Mouse (Mus musculus) embryonic facial prominence, embryonic 14.5 days (tissue): ENCODE measurements around the gene Zfp346. TPM values are rescaled to one million over a fixed set of nuclear protein-coding genes. Genes with fewer than 3 reads are reported as not detected.

Experiments used
- ATAC-seq: fragments of 200-750 bp; cut with Nextera tagmentation; 2 replicates; pipeline ENCODE4 v1.8.0; 2017; ENCODE audit warnings: low read depth, moderate number of reproducible peaks, moderate TSS enrichment
- DNase-seq: peaks from one replicate; pipeline ENCODE4 v3.0.0-alpha.2; 2015; ENCODE audit warnings: low spot score
- H3K27ac ChIP-seq: fragments of 300-500 bp; sonication (generic); replicated peaks from 2 replicates; pipeline ENCODE4 v1.5.1; 2014; ENCODE audit warnings: low read depth, mild to moderate bottlenecking, low read length, moderate library complexity
- H3K27me3 ChIP-seq: fragments of 300-500 bp; sonication (generic); replicated peaks from 2 replicates; pipeline ENCODE4 v1.6.1; 2014; ENCODE audit warnings: low read length; ENCODE audit not compliant: control insufficient read depth, insufficient read depth
- H3K36me3 ChIP-seq: fragments of 300-500 bp; sonication (generic); 2 replicates; pipeline ENCODE4 v1.6.1; 2014; ENCODE audit warnings: low read length, mixed read lengths; ENCODE audit not compliant: control insufficient read depth, insufficient read depth
- H3K4me1 ChIP-seq: fragments of 300-500 bp; sonication (generic); 2 replicates; pipeline ENCODE4 v1.6.1; 2014; ENCODE audit warnings: antibody characterized with exemption, low read length; ENCODE audit not compliant: control insufficient read depth, insufficient read depth
- H3K4me2 ChIP-seq: fragments of 300-500 bp; sonication (generic); 2 replicates; pipeline ENCODE4 v1.6.1; 2014; ENCODE audit warnings: low read depth, mild to moderate bottlenecking, low read length, moderate library complexity, mixed read lengths
- H3K4me3 ChIP-seq: fragments of 300-500 bp; sonication (generic); 2 replicates; pipeline ENCODE4 v1.5.1; 2014; ENCODE audit warnings: low read depth, mild to moderate bottlenecking, low read length
- H3K9ac ChIP-seq: fragments of 300-500 bp; sonication (generic); 2 replicates; pipeline ENCODE4 v1.6.1; 2014; ENCODE audit warnings: low read depth, mild to moderate bottlenecking, low read length, moderate library complexity, mixed read lengths
- H3K9me3 ChIP-seq: fragments of 300-500 bp; sonication (generic); 2 replicates; pipeline ENCODE4 v1.6.1; 2016; ENCODE audit warnings: low read length; ENCODE audit not compliant: control insufficient read depth
- WGBS: fragments of 180-500 bp; shearing (Covaris S2); extraction: QIAGEN DNeasy Blood & Tissue Kit; methylation state at CpG from one replicate; pipeline ENCODE4 v1.1.7; 2014; 5-methylcytosine and 5-hydroxymethylcytosine counted together
- polyA plus RNA-seq: library from polyadenylated mRNA; unstranded; fragments of >200 nt; fragmentation: Nextera tagmentation; extraction: Ambion mirVana; gene quantifications from 2 replicates; pipeline ENCODE4 v1.2.1, GENCODE M21; 2014

The Zfp346 gene
- polyA plus RNA-seq, 1 experiment from 2014 or later, result 21.3 TPM

DNA sequence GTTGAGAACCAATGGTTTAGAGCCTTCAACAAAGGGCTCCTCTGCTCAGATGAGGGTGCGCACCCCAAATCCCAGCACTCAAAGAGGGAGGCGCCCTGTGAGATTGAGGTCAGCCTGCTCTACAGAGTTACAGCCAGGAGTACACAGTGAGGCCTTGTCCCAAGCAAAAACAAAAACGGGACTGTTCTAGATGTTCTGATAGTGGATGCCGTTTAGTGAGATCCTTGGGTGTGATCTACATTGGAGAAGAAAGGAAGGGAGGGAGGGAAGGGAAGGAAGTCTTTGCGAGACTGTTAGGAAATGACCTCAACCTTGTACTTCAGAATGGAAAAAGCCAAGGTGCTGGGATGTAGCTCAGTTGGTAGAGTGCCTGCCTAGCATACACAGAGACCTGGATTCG lies 71.2 kb downstream of the Zfp346 start:
- peaks cover 8% of the 10 kb centered on the region for H3K4me1 ChIP-seq
- ATAC-seq (no peak), DNase-seq (no peak)
- WGBS, result 77% methylated on average over 6 of the region's 6 CpGs
- H3K36me3 ChIP-seq, result no peaks in the 10 kb centered on the region
- H3K27me3 ChIP-seq, result no peaks in the 10 kb centered on the region
- no peak overlapping the region for H3K9ac ChIP-seq
- H3K4me3 ChIP-seq, result no peak overlapping the region
- no peaks in the 10 kb centered on the region for H3K9me3 ChIP-seq
- H3K4me2 ChIP-seq, result no peak overlapping the region
- no peak overlapping the region for H3K27ac ChIP-seq

DNA sequence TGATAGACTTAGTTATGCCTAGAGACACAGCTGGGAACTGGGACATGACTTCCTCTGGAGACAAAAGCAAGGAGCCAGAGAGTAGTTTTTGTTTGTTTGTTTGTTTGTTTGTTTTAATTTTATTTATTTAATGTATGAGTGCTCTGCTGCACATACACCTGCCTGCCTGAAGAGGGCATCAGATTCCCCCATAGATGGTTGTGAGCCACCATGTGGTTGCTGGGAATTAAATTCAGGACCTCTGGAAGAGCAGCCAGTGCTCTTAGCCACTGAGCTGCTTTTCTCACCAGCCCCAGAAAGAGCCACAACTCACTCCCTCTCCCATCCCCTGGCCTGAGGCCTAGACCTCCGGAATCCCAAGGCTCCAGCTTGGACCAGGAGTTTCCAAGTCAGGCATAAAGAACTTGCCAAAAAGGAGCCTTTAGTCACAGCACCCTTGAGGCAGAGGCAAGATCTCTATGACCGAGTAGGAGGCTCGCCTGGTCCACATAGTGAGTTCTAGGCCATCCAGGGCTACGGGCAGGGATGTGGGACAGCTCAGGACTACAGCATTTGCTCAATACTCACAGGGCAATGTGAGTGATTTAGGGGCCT lies 72.9 kb downstream of the Zfp346 start:
- Histone ChIP-seq H3K36me3 (no peaks in the 10 kb centered on the region), H3K27ac (no peak overlapping the region), H3K9ac (no peak overlapping the region), H3K4me1 (0 out of 2 replicates have a peak, but pooled peaks cover 3% of the 10 kb centered on the region), H3K4me3 (no peak overlapping the region), H3K27me3 (no peaks in the 10 kb centered on the region), H3K9me3 (no peaks in the 10 kb centered on the region), H3K4me2 (no peak overlapping the region)
- 65% methylated on average over 4 of the region's 4 CpGs for WGBS
- DNase-seq (no peak), ATAC-seq (no peak)

DNA sequence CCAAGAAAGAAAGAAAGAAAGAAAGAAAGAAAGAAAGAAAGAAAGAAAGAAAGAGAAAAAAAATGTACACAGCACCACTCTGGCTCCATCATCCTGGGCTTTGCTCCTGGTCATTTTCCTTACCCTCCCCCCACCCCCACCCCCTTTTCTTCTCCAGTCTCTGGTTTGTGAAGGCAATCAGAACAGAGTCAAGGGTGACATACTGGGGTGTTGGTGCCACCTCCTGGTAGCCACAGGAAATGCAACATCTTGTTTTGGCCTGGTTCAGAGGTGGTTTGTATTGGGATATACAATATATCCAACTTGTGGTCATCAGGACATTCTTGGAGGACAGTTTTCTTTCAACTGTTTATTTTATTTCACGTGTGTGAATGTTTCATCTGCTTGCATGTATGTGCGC lies 73.4 kb downstream of the Zfp346 start:
- Histone ChIP-seq H3K9ac (no peak overlapping the region), H3K4me3 (no peak overlapping the region), H3K4me1 (0 out of 2 replicates have a peak, but pooled peaks cover 3% of the 10 kb centered on the region), H3K9me3 (no peaks in the 10 kb centered on the region), H3K27ac (no peak overlapping the region), H3K27me3 (no peaks in the 10 kb centered on the region), H3K4me2 (no peak overlapping the region), H3K36me3 (no peaks in the 10 kb centered on the region)
- peak; percentile 53 for DNase-seq
- ATAC-seq, result peak; percentile 15; the same call in 1 of the 2 replicates
- WGBS, result 41% methylated on average over 2 of the region's 2 CpGs

- ATAC-seq (no peak), DNase-seq (no peak)
- Histone ChIP-seq H3K27me3 (no peaks in the 10 kb centered on the region), H3K4me3 (no peak overlapping the region), H3K4me1 (0 out of 2 replicates have a peak, but pooled peaks cover 3% of the 10 kb centered on the region), H3K9ac (no peak overlapping the region), H3K36me3 (no peaks in the 10 kb centered on the region), H3K4me2 (no peak overlapping the region), H3K9me3 (no peaks in the 10 kb centered on the region), H3K27ac (no peak overlapping the region)
- 93% methylated on average over 3 of the region's 3 CpGs for WGBS
Measured at GRCm38 (mm10) chr13:55179591-55179990, 74.5 kb downstream of the Zfp346 start.

DNA sequence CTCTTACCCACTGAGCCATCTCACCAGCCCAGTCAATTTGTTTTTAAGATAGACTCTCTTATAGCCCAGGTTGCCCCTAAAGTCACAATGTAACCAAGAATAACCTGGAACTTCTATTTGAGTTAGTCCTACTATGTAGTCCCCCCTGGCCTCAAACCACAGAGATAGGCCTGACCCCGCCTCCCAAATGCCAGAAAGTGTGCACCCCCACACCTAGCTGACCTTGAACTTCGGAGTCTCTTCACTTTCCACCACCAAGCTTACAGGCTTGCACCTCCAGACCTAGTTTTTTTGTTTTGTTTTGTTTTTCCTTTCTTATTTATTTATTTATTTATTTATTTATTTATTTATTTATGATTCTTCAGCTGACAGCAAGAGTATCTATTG lies 76.7 kb downstream of the Zfp346 start:
- Histone ChIP-seq H3K9ac (peak overlapping the region; percentile 62; the same call in 1 of the 2 replicates), H3K36me3 (no peaks in the 10 kb centered on the region), H3K4me2 (peak overlapping the region; percentile 55), H3K27ac (peak overlapping the region; percentile 90), H3K27me3 (no peaks in the 10 kb centered on the region), H3K4me1 (0 out of 2 replicates have a peak, but pooled peaks cover 3% of the 10 kb centered on the region), H3K4me3 (peak overlapping the region; percentile 36), H3K9me3 (no peaks in the 10 kb centered on the region)
- 73% methylated on average over 2 of the region's 2 CpGs for WGBS
- no peak for DNase-seq
- no peak for ATAC-seq

GRCm38 (mm10) chr13:55182173-55182894 lies 77.2 kb downstream of the Zfp346 start:
- peak overlapping the region; percentile 62 for H3K9ac ChIP-seq
- no peaks in the 10 kb centered on the region for H3K27me3 ChIP-seq
- H3K9me3 ChIP-seq, result no peaks in the 10 kb centered on the region
- 0 out of 2 replicates have a peak, but pooled peaks cover 3% of the 10 kb centered on the region for H3K4me1 ChIP-seq
- peak overlapping the region; percentile 55 for H3K4me2 ChIP-seq
- peak overlapping the region; percentile 90 for H3K27ac ChIP-seq
- 5% methylated on average over 23 of the region's 23 CpGs for WGBS
- no peaks in the 10 kb centered on the region for H3K36me3 ChIP-seq
- H3K4me3 ChIP-seq, result peak overlapping the region; percentile 36
- ATAC-seq, result peak; percentile 90
- peak; percentile 91 for DNase-seq

GRCm38 (mm10) chr13:55183382-55183781 lies 78.3 kb downstream of the Zfp346 start:
- WGBS, result 85% methylated on average over 6 of the region's 6 CpGs
- H3K9me3 ChIP-seq, result no peaks in the 10 kb centered on the region
- no peak for DNase-seq

More at GRCm38 (mm10) chr13:55183382-55183781, 78.3 kb downstream of the Zfp346 start:
- Histone ChIP-seq H3K36me3 (no peaks in the 10 kb centered on the region), H3K27ac (no peak overlapping the region), H3K4me3 (no peak overlapping the region), H3K4me1 (0 out of 2 replicates have a peak, but pooled peaks cover 3% of the 10 kb centered on the region), H3K27me3 (no peaks in the 10 kb centered on the region), H3K4me2 (no peak overlapping the region), H3K9ac (no peak overlapping the region)
- no peak for ATAC-seq
